ENCODE assay signal across 8 mouse cellular contexts in the genomic region with DNA sequence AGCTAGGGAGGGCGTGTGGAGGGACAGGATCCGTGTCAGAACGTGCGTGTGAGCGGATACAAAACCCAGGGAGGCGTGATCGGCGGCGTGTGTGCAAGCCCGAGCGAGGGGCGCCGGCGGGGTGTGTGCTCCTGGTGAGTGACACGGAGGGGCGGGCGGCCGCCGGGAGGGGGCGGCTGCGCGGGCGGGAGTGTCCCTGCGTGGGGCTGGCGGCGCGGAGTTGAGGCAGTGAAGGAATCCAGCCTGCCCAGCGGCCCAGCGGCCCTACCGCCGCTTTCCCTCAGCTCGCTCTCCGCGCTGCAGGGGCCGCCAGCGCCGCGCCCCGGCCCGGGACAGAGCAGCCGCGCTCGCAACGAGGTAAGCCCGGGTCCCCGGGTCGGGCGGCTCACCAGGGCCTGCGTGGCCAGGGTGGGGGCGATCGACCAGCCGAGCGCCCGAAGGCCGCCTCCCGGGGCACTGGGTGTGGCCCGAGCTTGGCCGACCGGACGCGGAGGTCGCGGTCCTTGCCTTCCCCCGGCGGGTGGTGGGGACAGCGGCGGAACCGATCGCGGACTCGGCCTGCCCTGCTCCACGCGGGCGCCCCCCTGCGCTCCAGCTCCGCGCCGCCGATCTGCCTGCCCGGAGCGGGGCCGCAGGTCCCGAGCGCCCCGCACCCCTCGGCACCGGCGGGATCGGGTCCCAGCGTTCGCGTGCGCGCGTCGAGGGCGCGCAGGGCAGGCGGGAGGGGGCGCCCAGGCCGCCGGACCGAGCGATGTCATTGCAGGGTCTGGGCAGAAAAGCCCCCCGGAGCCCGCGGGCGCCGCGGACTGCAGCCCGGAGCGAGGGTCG. TPM values are rescaled to one million over a fixed set of nuclear protein-coding genes. Genes with fewer than 3 reads are reported as not detected.
A peak's percentile ranks its signal among the peaks of the same experiment; 100 is the strongest.
DNase-seq lines count a peak whose midpoint lies in the region; ATAC-seq and TF ChIP-seq lines count a peak whose summit lies in the region.

No protein-coding gene starts in this region.

- under 1% methylated on average over 87 of the region's 113 CpGs for WGBS in hindbrain, embryonic 12.5 days

- H3K4me1 ChIP-seq in hindbrain, embryonic 12.5 days, result peaks cover 3% of the 10 kb centered on the region; the same call in 1 of the 2 replicates

- H3K27me3 ChIP-seq in hindbrain, embryonic 12.5 days, result no peaks in the 10 kb centered on the region

- DNase-seq in T-cell, adult 2 months (ENCODE audit: low spot score), result peak; percentile 8
- DNase-seq in cerebellum, postnatal 25 days, result peak; percentile 49 to 64
- peak; percentile 50 to 60 for DNase-seq in frontal cortex, postnatal 36 days (ENCODE audit: low spot score in 2 of 2)
- DNase-seq in left cerebral cortex, adult 2 months (ENCODE audit: extremely low spot score in 1 of 2, low spot score in 2 of 2), result peak; percentile 64 to 66
- peak; percentile 58 for DNase-seq in lung, postnatal 36 days
- peak; percentile 71 for DNase-seq in right cerebral cortex, postnatal 25 days
- DNase-seq in yolk sac, embryonic 10.5 days (ENCODE audit: low spot score), result peak; percentile 73

- peak overlapping the region; percentile 87 for H3K4me2 ChIP-seq in hindbrain, embryonic 12.5 days (replicated peaks)

- peak overlapping the region; percentile 92 for H3K9ac ChIP-seq in hindbrain, embryonic 12.5 days

- H3K36me3 ChIP-seq in hindbrain, embryonic 12.5 days, result no peaks in the 10 kb centered on the region

- no peaks in the 10 kb centered on the region for H3K9me3 ChIP-seq in hindbrain, embryonic 12.5 days (replicated peaks)

- TF ChIP-seq CTCF in left cerebral cortex, adult 2 months (IDR thresholded peaks at IDR 0.05), result peak; percentile 0

- H3K4me3 ChIP-seq in hindbrain, embryonic 12.5 days, result peak overlapping the region; percentile 87
- peak overlapping the region; percentile 65 for H3K4me3 ChIP-seq in left cerebral cortex, adult 2 months

- ATAC-seq in hindbrain, embryonic 12.5 days (ENCODE audit: low FRiP score), result peak; percentile 89

- H3K27ac ChIP-seq in hindbrain, embryonic 12.5 days, result peak overlapping the region; percentile 95
- H3K27ac ChIP-seq in left cerebral cortex, adult 2 months, result peak overlapping the region; percentile 88

- intact Hi-C loops in left cerebral cortex, adult 2 months (cut with DNase I), result loop anchor here (2.0 to 10.0 kb wide), 3 partner anchors 172 to 346 kb away; no protein-coding TSS in a partner anchor

RNA-seq across cellular contexts. Expression of gene Spats2l, which starts 0.9 kb away (rescaled TPM):
- 82.6 and 87.8 TPM in 2 replicates for polyA plus RNA-seq in hindbrain, embryonic 12.5 days (2016; fragmentation: Nextera tagmentation; extraction: Ambion mirVana)
- 10 to 100 TPM; 42.6 to 43.1 TPM for total RNA-seq in left cerebral cortex, adult 2 months (2021)

Comparison
In these comparisons a context has a peak if more than half of its experiments do, and no peak if none do; other contexts are left out.
1. Peak in every context shown above with its lines: DNase-seq, ATAC-seq, H3K4me3 ChIP-seq and H3K27ac ChIP-seq.
2. DNase-seq: peak in every context shown above with its lines; median percentile 73 in yolk sac, embryonic 10.5 days; 71 in right cerebral cortex, postnatal 25 days; 65 in left cerebral cortex, adult 2 months; 58 in lung, postnatal 36 days; 56 in cerebellum, postnatal 25 days; 55 in frontal cortex, postnatal 36 days; 8 in T-cell, adult 2 months.